10 mouse cellular contexts compared by ENCODE assay signal in the genomic region with DNA sequence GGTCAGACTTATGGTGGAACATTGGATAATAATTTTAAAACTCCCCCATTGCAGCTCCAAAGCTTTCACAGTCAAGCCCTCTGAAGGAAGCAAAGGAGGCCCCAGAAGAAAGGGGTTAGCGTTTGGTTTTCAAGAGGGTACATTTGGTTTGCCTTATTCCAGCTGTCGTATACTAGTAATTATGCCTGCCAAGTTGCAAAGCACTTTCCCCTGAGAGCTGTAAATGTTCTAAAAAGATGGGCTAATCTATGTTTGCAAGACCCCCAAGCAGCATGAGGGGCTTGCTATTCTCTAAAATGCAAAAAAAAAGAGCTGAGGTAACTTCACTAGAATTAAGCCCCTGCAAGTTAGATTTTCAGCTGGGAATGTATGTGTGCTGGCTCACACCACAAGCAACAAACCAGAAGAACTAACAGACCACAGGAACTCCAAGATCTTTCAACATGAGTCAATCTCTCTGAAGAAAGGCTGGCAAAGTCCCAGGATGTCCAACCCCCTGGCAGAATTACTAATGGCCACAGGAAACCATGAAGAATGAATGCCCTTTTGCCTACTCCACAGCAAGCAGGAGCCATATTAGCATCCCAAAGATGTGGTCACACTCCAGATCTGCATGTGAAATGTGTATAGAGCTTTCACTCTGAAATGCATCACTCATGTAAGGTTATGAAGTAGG.
DNase-seq lines count a peak whose midpoint lies in the region; ATAC-seq and TF ChIP-seq lines count a peak whose summit lies in the region.
"Had no signal": no experiment of that assay in that cellular context is flagged by ENCODE, and none has a peak within 500 bp of the region (broad histone marks: within the 10 kb centered on the region; RNA-seq: fewer than 3 reads in every experiment).

No protein-coding gene starts in this region.

- no peak for TF ChIP-seq POLR2A in liver, adult 2 months (IDR thresholded peaks at IDR 0.05; ENCODE audit: extremely low read depth, insufficient read depth, low read length)

- DNase-seq in adrenal gland, postnatal 10 days: peak; percentile 48
- DNase-seq in adrenal gland, adult 8-10 months: no peak
- DNase-seq in liver, adult 2 months (ENCODE audit: extremely low read depth, low read depth, low spot score): no peak
- peak; percentile 28 to 40 for DNase-seq in heart, postnatal 10 days
- DNase-seq in lung, postnatal 4 days: peak; percentile 63 to 67
- DNase-seq in thymus, postnatal 36 days: no peak
- no peak for DNase-seq in cerebellum, postnatal 25 days

- H3K9me3 ChIP-seq in liver, embryonic 12.5 days (replicated peaks): no peaks in the 10 kb centered on the region
- H3K9me3 ChIP-seq: hindbrain, embryonic 15.5 days; midbrain, embryonic 12.5 days had no signal

- H3K4me3 ChIP-seq in liver, adult 2 months (ENCODE audit: insufficient read depth, low read depth, low read length): no peak overlapping the region
- H3K4me3 ChIP-seq in liver, embryonic 12.5 days: no peak overlapping the region
- H3K4me3 ChIP-seq: hindbrain, embryonic 15.5 days; midbrain, embryonic 12.5 days had no signal

- H3K4me1 ChIP-seq in liver, adult 2 months (ENCODE audit: control insufficient read depth, insufficient read depth, low read length): no peaks in the 10 kb centered on the region; the same call in 1 of the 2 replicates
- H3K4me1 ChIP-seq in liver, embryonic 12.5 days: 0 out of 2 replicates have a peak, but pooled peaks cover 9% of the 10 kb centered on the region
- H3K4me1 ChIP-seq: midbrain, embryonic 12.5 days had no signal

- intact Hi-C loops in heart, postnatal 10 days (cut with DNase I): no loop called here

- H3K36me3 ChIP-seq in liver, adult 2 months (ENCODE audit: control insufficient read depth, insufficient read depth, low read length): no peaks in the 10 kb centered on the region
- H3K36me3 ChIP-seq in liver, embryonic 12.5 days: no peaks in the 10 kb centered on the region
- H3K36me3 ChIP-seq: hindbrain, embryonic 15.5 days; midbrain, embryonic 12.5 days had no signal

- no peak for ATAC-seq in liver, embryonic 12.5 days

- no peaks in the 10 kb centered on the region for H3K27me3 ChIP-seq in liver, adult 2 months (ENCODE audit: control insufficient read depth, insufficient read depth, low read length)
- H3K27me3 ChIP-seq in liver, embryonic 12.5 days (replicated peaks): no peaks in the 10 kb centered on the region
- H3K27me3 ChIP-seq: hindbrain, embryonic 15.5 days; midbrain, embryonic 12.5 days had no signal

- no peaks in the 10 kb centered on the region for H3K79me2 ChIP-seq in liver, adult 2 months (ENCODE audit: control insufficient read depth, insufficient read depth, low read length)

- peak overlapping the region; percentile 21; the same call in 1 of the 2 replicates for H3K27ac ChIP-seq in liver, adult 2 months (replicated peaks; ENCODE audit: insufficient read depth, low read depth, low read length)
- H3K27ac ChIP-seq in liver, embryonic 12.5 days: no peak overlapping the region
- H3K27ac ChIP-seq: hindbrain, embryonic 15.5 days; midbrain, embryonic 12.5 days had no signal

- no peak overlapping the region for H3K4me2 ChIP-seq in liver, embryonic 12.5 days
- H3K4me2 ChIP-seq: hindbrain, embryonic 15.5 days; midbrain, embryonic 12.5 days had no signal

- no peak for TF ChIP-seq CTCF in liver, adult 2 months (IDR thresholded peaks at IDR 0.05; ENCODE audit: low read depth, low read length)

- H3K9ac ChIP-seq in liver, adult 2 months (ENCODE audit: low read depth, low read length): no peak overlapping the region
- no peak overlapping the region for H3K9ac ChIP-seq in liver, embryonic 12.5 days
- H3K9ac ChIP-seq: hindbrain, embryonic 15.5 days; midbrain, embryonic 12.5 days had no signal

- 75% methylated on average over 2 of the region's 2 CpGs for WGBS in liver, adult 2 months
- 60% methylated on average over 2 of the region's 2 CpGs for WGBS in liver, embryonic 12.5 days (ENCODE audit: insufficient replicate concordance)

Comparison
In these comparisons a context has a peak if more than half of its experiments do, and no peak if none do; other contexts are left out.
1. DNase-seq: peak in adrenal gland, postnatal 10 days (single experiment), heart, postnatal 10 days (2 of 2) and lung, postnatal 4 days (2 of 2); none in adrenal gland, adult 8-10 months (single experiment), liver, adult 2 months (single experiment), thymus, postnatal 36 days (0 of 2) and cerebellum, postnatal 25 days (0 of 2).